ENCODE assay signal across 32 mouse cellular contexts in genomic region chr1:169730599-169731100, GRCm38 (mm10). TPM values are rescaled to one million over a fixed set of nuclear protein-coding genes. Genes with fewer than 3 reads are reported as not detected.
DNase-seq lines count a peak whose midpoint lies in the region; ATAC-seq and TF ChIP-seq lines count a peak whose summit lies in the region.
"Had no signal": no experiment of that assay in that cellular context is flagged by ENCODE, and none has a peak within 500 bp of the region (broad histone marks: within the 10 kb centered on the region; RNA-seq: fewer than 3 reads in every experiment).

No protein-coding gene starts in this region.

- no peak overlapping the region for H3K4me2 ChIP-seq in intestine, postnatal 0 days (replicated peaks; ENCODE audit: low read depth)
- no peak overlapping the region for H3K4me2 ChIP-seq in intestine, embryonic 16.5 days (ENCODE audit: low read depth, low read length)
- H3K4me2 ChIP-seq in neural tube, embryonic 15.5 days: no peak overlapping the region
- H3K4me2 ChIP-seq: embryonic facial prominence, embryonic 12.5 days; embryonic facial prominence, embryonic 15.5 days; forebrain, embryonic 13.5 days; heart, embryonic 12.5 days; heart, embryonic 15.5 days; hindbrain, embryonic 13.5 days; intestine, embryonic 15.5 days had no signal

- H3K27ac ChIP-seq in intestine, postnatal 0 days (ENCODE audit: low read depth, low read length): no peak overlapping the region
- no peak overlapping the region for H3K27ac ChIP-seq in intestine, embryonic 16.5 days (ENCODE audit: low read length)
- peak overlapping the region; percentile 61 for H3K27ac ChIP-seq in embryonic fibroblast, embryonic 13.5 days (ENCODE audit: insufficient read depth, low read length)
- H3K27ac ChIP-seq in heart, adult 2 months: no peak overlapping the region
- H3K27ac ChIP-seq in neural tube, embryonic 15.5 days (replicated peaks): no peak overlapping the region
- H3K27ac ChIP-seq: embryonic facial prominence, embryonic 12.5 days; embryonic facial prominence, embryonic 15.5 days; forebrain, embryonic 10.5 days; forebrain, embryonic 13.5 days; heart, embryonic 15.5 days; hindbrain, embryonic 10.5 days; hindbrain, embryonic 13.5 days; intestine, embryonic 15.5 days had no signal

- H3K27me3 ChIP-seq in intestine, postnatal 0 days (replicated peaks; ENCODE audit: control insufficient read depth, insufficient read depth, low read length): no peaks in the 10 kb centered on the region
- H3K27me3 ChIP-seq in intestine, embryonic 16.5 days (replicated peaks; ENCODE audit: control insufficient read depth, insufficient read depth, low read length): no peaks in the 10 kb centered on the region
- H3K27me3 ChIP-seq in heart, adult 2 months (ENCODE audit: control insufficient read depth, insufficient read depth, low read length): no peaks in the 10 kb centered on the region
- H3K27me3 ChIP-seq in neural tube, embryonic 15.5 days (replicated peaks): no peaks in the 10 kb centered on the region
- H3K27me3 ChIP-seq: embryonic facial prominence, embryonic 12.5 days; embryonic facial prominence, embryonic 15.5 days; forebrain, embryonic 13.5 days; heart, embryonic 12.5 days; heart, embryonic 15.5 days; hindbrain, embryonic 13.5 days; intestine, embryonic 15.5 days had no signal

- H3K4me1 ChIP-seq in intestine, postnatal 0 days (replicated peaks; ENCODE audit: control insufficient read depth, insufficient read depth, low read length): no peaks in the 10 kb centered on the region
- no peaks in the 10 kb centered on the region for H3K4me1 ChIP-seq in intestine, embryonic 16.5 days (ENCODE audit: control insufficient read depth, insufficient read depth, low read length)
- H3K4me1 ChIP-seq in embryonic fibroblast, embryonic 13.5 days (ENCODE audit: control insufficient read depth, insufficient read depth, low read length): peaks cover 16% of the 10 kb centered on the region
- H3K4me1 ChIP-seq in heart, adult 2 months (ENCODE audit: control insufficient read depth, insufficient read depth, low read length): no peaks in the 10 kb centered on the region; the same call in 1 of the 2 replicates
- no peaks in the 10 kb centered on the region for H3K4me1 ChIP-seq in neural tube, embryonic 15.5 days
- H3K4me1 ChIP-seq: embryonic facial prominence, embryonic 12.5 days; embryonic facial prominence, embryonic 15.5 days; forebrain, embryonic 13.5 days; heart, embryonic 12.5 days; heart, embryonic 15.5 days; intestine, embryonic 15.5 days had no signal

- TF ChIP-seq EP300 in heart, adult 2 months (IDR thresholded peaks at IDR 0.05; ENCODE audit: insufficient read depth, low read depth, low read length): no peak

- no peak for TF ChIP-seq CTCF in intestine, postnatal 0 days (IDR thresholded peaks at IDR 0.05; ENCODE audit: low read depth)
- TF ChIP-seq CTCF in embryonic fibroblast, embryonic 13.5 days (IDR thresholded peaks at IDR 0.05; ENCODE audit: borderline replicate concordance, insufficient read depth, low read length): no peak
- TF ChIP-seq CTCF in heart, adult 2 months (IDR thresholded peaks at IDR 0.05): no peak

- H3K9ac ChIP-seq in intestine, postnatal 0 days (ENCODE audit: low read depth, low read length): no peak overlapping the region
- no peak overlapping the region for H3K9ac ChIP-seq in intestine, embryonic 16.5 days (ENCODE audit: low read depth, low read length)
- H3K9ac ChIP-seq in heart, adult 2 months (ENCODE audit: low read depth, low read length): no peak overlapping the region
- no peak overlapping the region for H3K9ac ChIP-seq in neural tube, embryonic 15.5 days (replicated peaks)
- H3K9ac ChIP-seq: embryonic facial prominence, embryonic 12.5 days; embryonic facial prominence, embryonic 15.5 days; forebrain, embryonic 13.5 days; heart, embryonic 12.5 days; heart, embryonic 15.5 days; hindbrain, embryonic 13.5 days; intestine, embryonic 15.5 days had no signal

- TF ChIP-seq POLR2A in embryonic fibroblast, embryonic 13.5 days (IDR thresholded peaks at IDR 0.05; ENCODE audit: low read depth, low read length): no peak
- TF ChIP-seq POLR2A in heart, adult 2 months (IDR thresholded peaks at IDR 0.05; ENCODE audit: insufficient read depth, low read depth, low read length): no peak

- peak; percentile 87 for DNase-seq in NIH3T3 (ENCODE audit: low read depth)
- no peak for DNase-seq in heart, adult 2 months
- no peak for DNase-seq in layer of hippocampus, adult 18-20 months (ENCODE audit: low spot score in 2 of 2)
- DNase-seq: adrenal gland, adult 8-10 months; adrenal gland, postnatal 25 days; cerebellum, adult 18-20 months; cerebellum, adult 9-10 months; cerebellum, postnatal 14 days; gastrocnemius, postnatal 10 days; gastrocnemius, postnatal 36 days; heart, postnatal 10 days; heart, postnatal 36 days had no signal

- peak; percentile 61 for ATAC-seq in intestine, postnatal 0 days
- no peak for ATAC-seq in intestine, embryonic 16.5 days
- no peak for ATAC-seq in neural tube, embryonic 15.5 days (ENCODE audit: low FRiP score)
- ATAC-seq: activated CD4-positive, CD25-positive, alpha-beta regulatory T cell, adult 4 months; CD4-positive, CD25-positive, alpha-beta regulatory T cell, adult 4 months; forebrain, embryonic 13.5 days; forebrain, embryonic 16.5 days; hindbrain, embryonic 16.5 days; intestine, embryonic 15.5 days had no signal

- WGBS in intestine, postnatal 0 days: 62% methylated on average over 7 of the region's 7 CpGs
- WGBS in intestine, embryonic 16.5 days: 62% methylated on average over 7 of the region's 7 CpGs
- WGBS in heart, adult 2 months: 77% methylated on average over 7 of the region's 7 CpGs
- WGBS in neural tube, embryonic 15.5 days: 59% methylated on average over 7 of the region's 7 CpGs

- no peaks in the 10 kb centered on the region for H3K36me3 ChIP-seq in intestine, postnatal 0 days (ENCODE audit: control insufficient read depth, insufficient read depth)
- no peaks in the 10 kb centered on the region for H3K36me3 ChIP-seq in intestine, embryonic 16.5 days (ENCODE audit: control insufficient read depth, insufficient read depth, low read length)
- no peaks in the 10 kb centered on the region for H3K36me3 ChIP-seq in heart, adult 2 months (ENCODE audit: control insufficient read depth, insufficient read depth, low read length)
- no peaks in the 10 kb centered on the region for H3K36me3 ChIP-seq in neural tube, embryonic 15.5 days
- H3K36me3 ChIP-seq: embryonic facial prominence, embryonic 12.5 days; embryonic facial prominence, embryonic 15.5 days; forebrain, embryonic 10.5 days; heart, embryonic 12.5 days; heart, embryonic 15.5 days; hindbrain, embryonic 10.5 days; hindbrain, embryonic 13.5 days; intestine, embryonic 15.5 days had no signal

- H3K4me3 ChIP-seq in intestine, postnatal 0 days (ENCODE audit: low read depth, low read length): no peak overlapping the region
- no peak overlapping the region for H3K4me3 ChIP-seq in intestine, embryonic 16.5 days (ENCODE audit: low read length)
- no peak overlapping the region for H3K4me3 ChIP-seq in embryonic fibroblast, embryonic 13.5 days (ENCODE audit: insufficient read depth, low read length)
- H3K4me3 ChIP-seq in heart, adult 2 months: no peak overlapping the region
- no peak overlapping the region for H3K4me3 ChIP-seq in neural tube, embryonic 15.5 days (replicated peaks)
- H3K4me3 ChIP-seq: embryonic facial prominence, embryonic 12.5 days; embryonic facial prominence, embryonic 15.5 days; erythroblast, embryonic 14.5 days; forebrain, embryonic 10.5 days; forebrain, embryonic 13.5 days; heart, embryonic 12.5 days; heart, embryonic 15.5 days; hindbrain, embryonic 10.5 days; hindbrain, embryonic 13.5 days; intestine, embryonic 15.5 days had no signal

- no peaks in the 10 kb centered on the region for H3K79me2 ChIP-seq in heart, adult 2 months (replicated peaks; ENCODE audit: control insufficient read depth, insufficient read depth, low read length)

- no peaks in the 10 kb centered on the region for H3K9me3 ChIP-seq in intestine, postnatal 0 days (ENCODE audit: control insufficient read depth)
- H3K9me3 ChIP-seq in intestine, embryonic 16.5 days (ENCODE audit: control insufficient read depth, low read length): no peaks in the 10 kb centered on the region
- no peaks in the 10 kb centered on the region for H3K9me3 ChIP-seq in neural tube, embryonic 15.5 days (replicated peaks)
- H3K9me3 ChIP-seq: embryonic facial prominence, embryonic 12.5 days; embryonic facial prominence, embryonic 15.5 days; forebrain, embryonic 10.5 days; forebrain, embryonic 13.5 days; heart, embryonic 15.5 days; hindbrain, embryonic 10.5 days; hindbrain, embryonic 13.5 days; intestine, embryonic 15.5 days had no signal

- intact Hi-C loops in heart, adult 2 months (cut with DNase I): no loop called here

RNA-seq across cellular contexts. Expression of gene Rgs4, which starts 16.8 kb away (rescaled TPM):
- polyA plus RNA-seq in intestine, postnatal 0 days (2015; fragmentation: Nextera tagmentation; extraction: Ambion mirVana): 13.8 and 13.9 TPM in 2 replicates
- 4.3 and 5.3 TPM in 2 replicates for polyA plus RNA-seq in intestine, embryonic 16.5 days (2015; fragmentation: Nextera tagmentation; extraction: Ambion mirVana)
- polyA plus RNA-seq in embryonic fibroblast, embryonic 13.5 days (2011; ENCODE audit: insufficient read length, low read depth, missing spikeins): 12.9 and 18.2 TPM in 2 replicates
- 10 to 100 TPM; 12.4 to 16.1 TPM for total RNA-seq in heart, adult 2 months (2021)
- 7.3 and 19.2 TPM in 2 replicates for polyA plus RNA-seq in heart, adult 2 months (2012; rRNA removed)
- 90.4 and 99.2 TPM in 2 replicates for polyA plus RNA-seq in neural tube, embryonic 15.5 days (2015; fragmentation: Nextera tagmentation; extraction: Ambion mirVana)
- 100 to 1,000 TPM; 125 TPM for total RNA-seq in layer of hippocampus, adult 18-20 months (2021)
- total RNA-seq: granulocyte monocyte progenitor cell, adult 5-6 weeks; MEL had no signal
- polyA plus RNA-seq: activated CD4-positive, CD25-positive, alpha-beta regulatory T cell, adult 4 months; CD4-positive, CD25-positive, alpha-beta regulatory T cell, adult 4 months; erythroblast, embryonic 14.5 days had no signal
